Mouse (Mus musculus) G1E (cell line): ENCODE results near the gene Ppp4r1.

Experiments used
- CTCF ChIP-seq: IDR thresholded peaks from 2 replicates; pipeline ENCODE4 v1.5.1; 2012; ENCODE audit warnings: low read depth, low read length, inconsistent platforms, mixed read lengths
- GATA2 ChIP-seq: IDR thresholded peaks from 2 replicates; pipeline ENCODE4 v1.6.1; 2012; ENCODE audit warnings: low read depth, low read length, inconsistent platforms, borderline replicate concordance

DNA sequence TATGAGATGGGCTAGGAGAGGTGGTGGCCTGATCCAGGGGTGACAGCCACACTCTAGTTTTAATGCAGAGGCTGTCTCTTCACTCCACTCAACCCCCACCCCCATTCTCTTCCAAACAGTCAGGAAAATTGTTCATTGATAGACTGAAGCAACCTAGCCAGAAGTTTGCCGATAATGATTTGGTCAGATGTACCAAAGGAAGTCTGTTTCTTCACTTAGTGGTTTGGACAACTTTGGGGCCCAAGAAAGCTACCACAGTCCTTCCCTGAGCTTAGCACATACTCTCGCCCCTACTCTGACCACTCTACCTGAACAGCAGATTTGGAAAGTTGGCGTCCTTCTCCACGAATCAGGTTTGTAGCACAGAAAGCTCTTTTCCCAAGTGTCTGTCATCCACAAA is 49.7 kb upstream of the Ppp4r1 start:
- TF ChIP-seq CTCF (no peak), GATA2 (no peak)
